Comparison of ENCODE assay signal across 26 mouse cellular contexts in the genomic region with DNA sequence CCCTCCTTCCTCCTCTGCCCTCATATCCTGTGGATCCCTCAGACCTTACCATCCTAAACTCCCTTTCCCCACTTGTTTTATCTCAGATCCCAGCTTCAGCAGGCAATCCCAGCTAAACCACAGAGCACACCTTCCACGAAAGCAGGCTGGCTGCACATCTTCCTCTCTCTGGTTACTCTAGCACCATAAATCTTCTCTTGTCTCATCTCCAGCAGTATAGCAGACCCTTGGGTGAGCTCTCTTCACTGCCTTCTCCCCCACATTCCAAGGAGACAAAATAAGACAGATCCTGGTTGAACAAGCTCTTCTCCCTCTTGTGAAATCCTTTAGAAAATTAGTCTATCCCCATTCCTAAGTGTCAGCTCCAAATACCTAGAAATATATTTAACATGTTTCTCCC.
DNase-seq lines count a peak whose midpoint lies in the region; ATAC-seq and TF ChIP-seq lines count a peak whose summit lies in the region.
"Had no signal": no experiment of that assay in that cellular context is flagged by ENCODE, and none has a peak within 500 bp of the region (broad histone marks: within the 10 kb centered on the region; RNA-seq: fewer than 3 reads in every experiment).

No protein-coding gene starts in this region.

- no peak overlapping the region for H3K9ac ChIP-seq in intestine, embryonic 14.5 days (ENCODE audit: low read length)
- no peak overlapping the region for H3K9ac ChIP-seq in intestine, embryonic 16.5 days (ENCODE audit: low read depth, low read length)
- H3K9ac ChIP-seq in kidney, embryonic 15.5 days: no peak overlapping the region
- H3K9ac ChIP-seq in stomach, embryonic 15.5 days: no peak overlapping the region
- no peak overlapping the region for H3K9ac ChIP-seq in stomach, postnatal 0 days (ENCODE audit: low read length)
- H3K9ac ChIP-seq: forebrain, embryonic 13.5 days; heart, embryonic 12.5 days; heart, embryonic 15.5 days; hindbrain, embryonic 13.5 days had no signal

- TF ChIP-seq CTCF in stomach, postnatal 0 days (IDR thresholded peaks at IDR 0.05; ENCODE audit: low read depth): no peak

- no peak for DNase-seq in cerebellum, postnatal 4 days (ENCODE audit: low spot score in 2 of 2)
- no peak for DNase-seq in intestine, embryonic 14.5 days (ENCODE audit: low spot score)
- no peak for DNase-seq in kidney, postnatal 25 days
- no peak for DNase-seq in stomach, postnatal 0 days (ENCODE audit: low spot score)
- DNase-seq: adrenal gland, adult 8-10 months; adrenal gland, postnatal 25 days; cerebellum, adult 18-20 months; cerebellum, adult 9-10 months; embryo, embryonic 11 days; gastrocnemius, postnatal 25 days; heart, adult 18-20 months; heart, postnatal 10 days; heart, postnatal 36 days had no signal

- H3K4me2 ChIP-seq in intestine, embryonic 14.5 days (ENCODE audit: low read length): no peak overlapping the region
- H3K4me2 ChIP-seq in intestine, embryonic 16.5 days (ENCODE audit: low read depth, low read length): no peak overlapping the region
- no peak overlapping the region for H3K4me2 ChIP-seq in kidney, embryonic 15.5 days
- no peak overlapping the region for H3K4me2 ChIP-seq in stomach, embryonic 15.5 days
- no peak overlapping the region for H3K4me2 ChIP-seq in stomach, postnatal 0 days (replicated peaks; ENCODE audit: low read depth)
- H3K4me2 ChIP-seq: forebrain, embryonic 13.5 days; heart, embryonic 12.5 days; heart, embryonic 15.5 days; hindbrain, embryonic 13.5 days had no signal

- H3K9me3 ChIP-seq in intestine, embryonic 14.5 days (ENCODE audit: control insufficient read depth, low read length): no peaks in the 10 kb centered on the region
- H3K9me3 ChIP-seq in intestine, embryonic 16.5 days (ENCODE audit: control insufficient read depth, low read length): no peaks in the 10 kb centered on the region
- no peaks in the 10 kb centered on the region for H3K9me3 ChIP-seq in kidney, embryonic 15.5 days (replicated peaks)
- no peaks in the 10 kb centered on the region for H3K9me3 ChIP-seq in stomach, embryonic 15.5 days
- H3K9me3 ChIP-seq in stomach, postnatal 0 days (ENCODE audit: control insufficient read depth, low read length): no peaks in the 10 kb centered on the region
- H3K9me3 ChIP-seq: forebrain, embryonic 10.5 days; forebrain, embryonic 13.5 days; heart, embryonic 12.5 days; heart, embryonic 15.5 days; hindbrain, embryonic 10.5 days; hindbrain, embryonic 13.5 days had no signal

- peak; percentile 31; the same call in 1 of the 2 replicates for ATAC-seq in cerebellum, adult (ENCODE audit: insufficient number of reproducible peaks, low FRiP score, low TSS enrichment)
- ATAC-seq in intestine, embryonic 14.5 days (replicated peaks; ENCODE audit: low FRiP score, low TSS enrichment, low read depth): 0 out of 2 replicates have a peak, but pooled peaks have one; percentile 27
- no peak for ATAC-seq in intestine, embryonic 16.5 days
- ATAC-seq in kidney, embryonic 15.5 days (replicated peaks; ENCODE audit: low FRiP score): peak; percentile 75; the same call in 1 of the 2 replicates
- 0 out of 2 replicates have a peak, but pooled peaks have one; percentile 43 for ATAC-seq in stomach, embryonic 15.5 days (ENCODE audit: insufficient read depth, low FRiP score, low read depth)
- no peak for ATAC-seq in stomach, postnatal 0 days (ENCODE audit: low FRiP score, low TSS enrichment)
- ATAC-seq: activated CD4-positive, CD25-positive, alpha-beta regulatory T cell, adult 4 months; forebrain, embryonic 13.5 days; forebrain, embryonic 16.5 days; hindbrain, embryonic 16.5 days had no signal

- no peak overlapping the region for H3K4me3 ChIP-seq in intestine, embryonic 14.5 days (ENCODE audit: low read depth, low read length)
- no peak overlapping the region for H3K4me3 ChIP-seq in intestine, embryonic 16.5 days (ENCODE audit: low read length)
- H3K4me3 ChIP-seq in kidney, embryonic 15.5 days (replicated peaks): no peak overlapping the region
- no peak overlapping the region for H3K4me3 ChIP-seq in stomach, embryonic 15.5 days (replicated peaks)
- H3K4me3 ChIP-seq in stomach, postnatal 0 days (ENCODE audit: low read depth, low read length): no peak overlapping the region
- H3K4me3 ChIP-seq: forebrain, embryonic 10.5 days; forebrain, embryonic 13.5 days; heart, embryonic 12.5 days; heart, embryonic 15.5 days; hindbrain, embryonic 10.5 days; hindbrain, embryonic 13.5 days had no signal

- no peak overlapping the region for H3K27ac ChIP-seq in intestine, embryonic 14.5 days (ENCODE audit: low read depth)
- H3K27ac ChIP-seq in intestine, embryonic 16.5 days (ENCODE audit: low read length): no peak overlapping the region
- H3K27ac ChIP-seq in kidney, embryonic 15.5 days: no peak overlapping the region
- H3K27ac ChIP-seq in stomach, embryonic 15.5 days: no peak overlapping the region
- H3K27ac ChIP-seq in stomach, postnatal 0 days (replicated peaks): no peak overlapping the region
- H3K27ac ChIP-seq: forebrain, embryonic 10.5 days; forebrain, embryonic 13.5 days; heart, embryonic 15.5 days; hindbrain, embryonic 10.5 days; hindbrain, embryonic 13.5 days had no signal

- H3K36me3 ChIP-seq in intestine, embryonic 14.5 days (ENCODE audit: control insufficient read depth, insufficient read depth, low read length): no peaks in the 10 kb centered on the region
- H3K36me3 ChIP-seq in intestine, embryonic 16.5 days (ENCODE audit: control insufficient read depth, insufficient read depth, low read length): no peaks in the 10 kb centered on the region
- no peaks in the 10 kb centered on the region for H3K36me3 ChIP-seq in kidney, embryonic 15.5 days
- no peaks in the 10 kb centered on the region for H3K36me3 ChIP-seq in stomach, embryonic 15.5 days
- no peaks in the 10 kb centered on the region for H3K36me3 ChIP-seq in stomach, postnatal 0 days (ENCODE audit: control insufficient read depth, insufficient read depth, low read length)
- H3K36me3 ChIP-seq: forebrain, embryonic 10.5 days; heart, embryonic 12.5 days; heart, embryonic 15.5 days; hindbrain, embryonic 10.5 days; hindbrain, embryonic 13.5 days had no signal

- TF ChIP-seq EP300 in stomach, postnatal 0 days (optimal IDR thresholded peaks at IDR 0.05): no peak

- 15% methylated on average over 1 of the region's 1 CpGs for WGBS in intestine, embryonic 14.5 days
- 21% methylated on average over 1 of the region's 1 CpGs for WGBS in intestine, embryonic 16.5 days
- 0% methylated on average over 1 of the region's 1 CpGs for WGBS in kidney, embryonic 15.5 days
- 29% methylated on average over 1 of the region's 1 CpGs for WGBS in stomach, embryonic 15.5 days
- 39% methylated on average over 1 of the region's 1 CpGs for WGBS in stomach, postnatal 0 days

- no peaks in the 10 kb centered on the region for H3K27me3 ChIP-seq in intestine, embryonic 14.5 days (replicated peaks; ENCODE audit: control insufficient read depth, insufficient read depth, low read length)
- H3K27me3 ChIP-seq in intestine, embryonic 16.5 days (replicated peaks; ENCODE audit: control insufficient read depth, insufficient read depth, low read length): no peaks in the 10 kb centered on the region
- H3K27me3 ChIP-seq in kidney, embryonic 15.5 days: no peaks in the 10 kb centered on the region
- no peaks in the 10 kb centered on the region for H3K27me3 ChIP-seq in stomach, embryonic 15.5 days (replicated peaks)
- H3K27me3 ChIP-seq in stomach, postnatal 0 days (ENCODE audit: control insufficient read depth, insufficient read depth, low read length): no peaks in the 10 kb centered on the region
- H3K27me3 ChIP-seq: forebrain, embryonic 13.5 days; heart, embryonic 12.5 days; heart, embryonic 15.5 days; hindbrain, embryonic 13.5 days had no signal

- no peaks in the 10 kb centered on the region for H3K4me1 ChIP-seq in intestine, embryonic 14.5 days (replicated peaks; ENCODE audit: control insufficient read depth, insufficient read depth, low read length)
- no peaks in the 10 kb centered on the region for H3K4me1 ChIP-seq in intestine, embryonic 16.5 days (ENCODE audit: control insufficient read depth, insufficient read depth, low read length)
- no peaks in the 10 kb centered on the region for H3K4me1 ChIP-seq in kidney, embryonic 15.5 days
- H3K4me1 ChIP-seq in stomach, embryonic 15.5 days: no peaks in the 10 kb centered on the region
- no peaks in the 10 kb centered on the region for H3K4me1 ChIP-seq in stomach, postnatal 0 days (replicated peaks; ENCODE audit: control insufficient read depth, insufficient read depth)
- H3K4me1 ChIP-seq: forebrain, embryonic 10.5 days; forebrain, embryonic 13.5 days; heart, embryonic 12.5 days; heart, embryonic 15.5 days; hindbrain, embryonic 10.5 days; hindbrain, embryonic 13.5 days had no signal

Comparison
In these comparisons a context has a peak if more than half of its experiments do, and no peak if none do; other contexts are left out.
1. ATAC-seq: peak in cerebellum, adult (single experiment), intestine, embryonic 14.5 days (single experiment), kidney, embryonic 15.5 days (single experiment) and stomach, embryonic 15.5 days (single experiment); none in intestine, embryonic 16.5 days (single experiment) and stomach, postnatal 0 days (single experiment).